Mouse (Mus musculus) testis, postnatal 14 days (tissue): ENCODE results near the gene Fam19a2.

ENCODE experiments used
- DNase-seq: peaks from one replicate; pipeline ENCODE4 v3.0.0; 2021; ENCODE audit warnings: low spot score

Fam19a2 gene

DNA sequence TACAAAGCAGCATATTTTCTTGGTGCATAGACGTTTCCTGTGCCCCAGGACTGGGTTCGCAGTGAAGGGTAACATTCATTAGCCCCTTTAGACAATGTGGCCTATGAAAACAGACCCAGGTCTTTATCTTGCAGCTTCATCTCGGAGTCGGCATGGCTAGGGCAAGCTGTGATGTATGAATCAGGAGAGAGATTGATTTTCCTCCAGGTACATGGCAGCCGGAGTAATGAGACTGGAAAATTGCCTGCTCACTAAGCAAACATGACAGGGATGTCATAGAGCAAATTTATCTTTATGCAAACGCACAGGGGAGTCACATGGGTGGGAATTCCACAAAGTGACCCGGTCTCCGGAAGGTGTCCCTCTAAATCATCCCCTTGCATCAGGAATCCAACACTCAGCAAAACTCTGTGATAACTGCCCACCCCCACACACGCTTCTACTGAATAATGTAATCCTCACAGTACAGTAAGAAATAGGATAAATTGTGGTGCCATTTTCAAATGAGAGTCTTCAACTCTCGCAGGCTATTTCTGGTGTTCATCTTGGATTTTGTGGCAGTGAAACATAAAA lies 306.9 kb downstream of the Fam19a2 start:
- no peak for DNase-seq

DNA sequence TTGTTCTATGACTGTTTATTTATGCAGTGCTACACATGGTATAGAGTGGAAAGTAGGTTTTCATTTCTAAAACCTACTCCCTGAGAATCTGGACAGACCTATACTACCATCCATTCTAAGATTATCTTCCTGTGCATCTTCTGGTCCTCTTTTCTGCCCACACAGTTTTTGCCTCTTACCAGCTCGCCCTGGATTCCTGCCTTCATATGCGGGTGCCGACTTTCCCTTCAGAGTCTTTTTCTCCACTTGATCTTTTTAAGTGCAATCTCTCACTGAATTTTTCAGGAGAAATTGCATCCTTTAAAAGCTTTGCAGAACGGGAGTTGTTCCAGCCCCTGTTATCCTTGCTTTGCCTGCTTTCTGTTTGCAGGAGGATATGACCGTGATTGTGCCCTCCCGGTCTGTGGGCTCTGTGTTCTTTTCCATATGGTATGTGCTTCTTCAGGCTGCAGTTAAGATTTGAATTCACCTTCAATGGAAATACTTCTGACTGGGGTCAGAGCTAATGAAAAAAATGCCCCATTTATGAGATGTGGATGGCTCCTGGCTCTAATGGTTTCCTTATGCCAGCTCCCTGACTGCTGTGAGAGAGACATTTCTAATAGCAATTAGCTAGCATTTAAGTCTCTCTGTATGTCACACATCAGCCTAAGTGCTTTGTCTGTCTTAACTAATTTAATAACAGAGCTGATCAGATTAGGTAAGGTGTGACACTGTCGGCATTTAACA lies 308.7 kb downstream of the Fam19a2 start:
- no peak for DNase-seq

DNA sequence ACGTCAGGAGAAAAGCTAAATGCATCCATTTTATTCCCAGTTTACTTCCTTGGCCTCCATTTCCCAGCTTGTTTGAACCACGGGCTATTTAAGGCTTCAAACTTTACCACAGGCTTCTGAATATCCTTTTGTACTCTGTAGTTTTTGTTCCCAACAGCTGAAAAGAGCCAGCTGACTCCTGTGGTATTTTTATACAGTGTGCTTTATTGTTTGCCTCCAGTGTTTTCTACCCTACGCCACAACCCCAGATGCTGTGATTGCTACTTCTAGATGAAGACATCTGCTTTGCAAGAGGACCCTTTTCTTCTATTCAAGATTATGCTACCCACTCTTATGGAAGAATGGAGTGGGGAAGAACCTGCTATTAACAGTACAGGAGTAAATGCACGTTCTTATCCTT lies 314.0 kb downstream of the Fam19a2 start:
- no peak for DNase-seq

DNA sequence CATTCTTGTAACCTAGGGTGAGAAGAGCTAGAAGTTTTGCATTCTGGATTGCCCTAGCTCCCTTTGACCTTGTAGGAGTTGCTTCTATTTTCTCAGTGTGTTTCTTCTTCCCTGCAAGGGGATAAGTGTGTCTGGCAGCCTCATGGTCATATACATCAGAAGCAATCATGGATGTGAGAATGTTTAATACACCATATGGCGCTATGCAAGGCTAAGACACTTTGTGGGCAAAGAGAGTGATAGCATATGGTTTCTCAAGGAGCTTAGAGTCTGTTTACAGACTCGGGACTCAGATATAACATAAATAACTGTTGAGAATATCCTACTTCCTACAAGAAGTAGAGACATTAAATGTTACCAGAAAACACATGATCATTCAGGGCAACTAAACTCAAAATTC lies 315.2 kb downstream of the Fam19a2 start:
- no peak for DNase-seq

DNA sequence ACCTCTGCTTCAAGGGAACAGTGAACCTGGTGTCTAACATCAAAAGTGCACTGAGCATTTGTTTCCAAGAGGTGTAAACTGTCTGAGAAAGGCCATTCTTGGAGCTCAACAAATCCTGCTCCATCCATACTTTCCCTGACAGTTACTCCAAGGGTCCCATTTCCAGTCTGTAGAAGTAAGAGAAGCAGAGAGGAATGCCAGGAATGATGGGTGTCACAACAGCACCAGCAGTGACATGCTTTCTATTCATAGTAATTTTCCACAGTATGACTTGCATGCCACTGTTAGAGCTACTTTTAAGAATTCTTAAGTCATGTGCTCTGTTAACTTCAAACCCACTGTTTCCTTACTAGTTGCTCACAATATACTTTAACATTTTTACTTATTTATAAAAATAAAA lies 331.2 kb downstream of the Fam19a2 start:
- no peak for DNase-seq

DNA sequence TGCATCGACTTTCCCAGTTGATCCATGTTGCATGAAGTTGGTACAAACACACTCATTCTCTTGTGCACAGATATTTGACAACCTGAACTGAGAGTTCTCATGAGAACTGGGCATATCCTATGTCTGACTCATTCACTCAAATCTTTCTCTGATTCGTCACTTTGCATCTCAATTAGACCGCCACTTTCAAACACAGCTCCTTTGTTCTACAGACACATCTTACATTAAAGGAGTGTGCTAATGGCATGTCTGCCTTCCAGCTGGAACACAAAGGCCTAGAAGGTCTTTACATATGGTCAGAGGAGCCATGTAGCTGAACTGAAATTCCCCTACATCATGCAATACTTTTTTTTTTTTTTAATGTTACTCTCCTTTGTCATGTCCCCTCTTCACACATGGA lies 333.3 kb downstream of the Fam19a2 start:
- no peak for DNase-seq

DNA sequence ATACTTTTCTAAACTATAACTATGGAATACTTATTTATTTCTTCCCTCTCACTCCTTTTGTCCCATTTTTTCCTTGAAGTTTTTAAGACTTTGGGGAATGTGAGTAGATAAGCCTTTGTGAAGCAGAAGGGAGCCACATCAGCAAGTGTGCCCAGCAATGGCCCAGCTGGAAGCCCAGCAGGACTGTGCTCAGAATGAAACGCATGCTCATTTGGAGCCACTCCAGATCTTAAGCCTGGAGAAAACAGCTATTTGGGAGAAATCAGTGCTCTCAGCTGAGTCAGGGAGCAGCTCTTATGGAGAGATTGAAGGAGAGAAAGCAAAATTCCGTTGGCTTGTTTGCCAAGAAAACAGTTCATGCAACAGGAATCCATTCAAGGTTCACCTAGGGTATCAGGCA lies 341.9 kb downstream of the Fam19a2 start:
- DNase-seq, result no peak

DNA sequence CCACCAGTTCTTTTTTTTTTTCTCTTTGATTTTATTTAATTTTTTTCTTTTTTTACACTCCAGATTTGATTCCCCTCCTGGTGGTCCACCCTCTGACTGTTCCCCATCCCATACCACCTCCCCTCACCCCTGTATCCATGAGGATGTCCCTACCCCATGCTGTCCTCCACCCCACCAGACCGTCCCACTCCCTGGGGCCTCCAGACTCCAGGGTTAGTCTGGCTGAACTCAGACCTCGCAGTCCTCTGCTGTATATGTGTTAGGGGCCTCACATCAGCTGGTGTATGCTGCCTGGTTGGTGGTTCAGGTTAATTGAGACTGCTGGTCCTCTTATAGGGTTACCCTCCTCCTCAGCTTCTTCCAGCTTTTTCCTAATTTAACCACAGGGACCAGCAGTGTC lies 362.9 kb downstream of the Fam19a2 start:
- no peak for DNase-seq

DNA sequence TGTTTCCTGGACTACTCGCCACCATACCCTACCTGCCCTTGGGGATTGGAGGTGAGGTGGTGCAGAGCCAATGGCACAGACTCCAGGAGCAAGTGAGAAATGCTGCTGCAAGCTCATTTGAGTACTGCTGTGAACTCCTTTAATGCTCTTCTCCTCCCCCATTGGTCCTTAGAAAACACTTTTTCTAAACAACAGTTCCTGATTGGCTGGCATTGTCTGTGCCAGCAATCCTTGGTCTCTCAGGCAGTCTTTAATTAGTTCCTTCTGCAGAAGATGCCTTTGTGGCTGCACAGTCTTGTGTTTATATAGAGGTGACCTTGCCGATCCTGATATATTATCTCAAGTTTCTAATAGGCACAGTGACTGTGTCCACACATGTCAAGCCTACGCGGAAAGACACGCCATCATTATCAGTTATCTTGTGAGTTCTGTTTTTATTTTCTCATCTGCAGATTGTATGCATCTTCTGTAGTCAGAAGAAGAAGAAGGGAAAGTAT lies 365.5 kb downstream of the Fam19a2 start:
- no peak for DNase-seq

DNA sequence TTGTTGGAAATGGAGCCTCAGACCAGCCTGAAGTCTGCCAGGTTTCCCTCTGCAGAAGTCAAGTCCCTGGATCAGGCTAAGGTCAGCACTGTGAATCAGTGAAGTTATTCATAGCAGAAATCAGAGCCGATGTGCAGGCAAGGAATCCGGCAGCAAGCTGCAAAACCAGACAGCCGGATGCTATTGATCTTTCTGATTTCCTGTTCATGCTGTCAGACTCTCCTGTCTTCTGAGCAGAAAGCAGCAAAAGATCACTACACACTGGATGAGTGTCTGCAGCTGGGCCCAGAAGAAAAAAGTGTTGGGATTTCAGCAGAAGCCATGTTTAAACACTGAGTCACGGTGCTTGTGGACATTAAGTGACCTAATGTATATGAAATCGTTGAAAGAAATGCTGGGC lies 368.2 kb downstream of the Fam19a2 start:
- no peak for DNase-seq

DNA sequence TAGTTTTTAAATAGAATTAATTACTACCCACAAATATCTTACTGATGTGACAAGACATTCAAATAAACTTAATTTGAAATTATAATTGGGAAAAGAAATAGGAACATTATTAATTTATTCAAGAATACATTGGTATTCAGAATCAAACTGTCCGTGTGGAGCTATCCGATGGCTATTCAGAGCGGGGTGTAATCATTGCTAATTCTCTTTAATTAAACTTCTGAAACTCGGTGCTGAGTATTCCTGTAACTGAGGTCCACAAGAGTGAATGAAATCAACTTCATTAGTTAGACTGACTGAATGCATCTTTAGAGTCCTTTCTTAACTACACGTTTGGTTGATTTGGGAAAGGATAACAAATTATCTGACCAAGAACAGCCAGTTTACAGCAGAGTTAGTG lies 372.9 kb downstream of the Fam19a2 start:
- no peak for DNase-seq

DNA sequence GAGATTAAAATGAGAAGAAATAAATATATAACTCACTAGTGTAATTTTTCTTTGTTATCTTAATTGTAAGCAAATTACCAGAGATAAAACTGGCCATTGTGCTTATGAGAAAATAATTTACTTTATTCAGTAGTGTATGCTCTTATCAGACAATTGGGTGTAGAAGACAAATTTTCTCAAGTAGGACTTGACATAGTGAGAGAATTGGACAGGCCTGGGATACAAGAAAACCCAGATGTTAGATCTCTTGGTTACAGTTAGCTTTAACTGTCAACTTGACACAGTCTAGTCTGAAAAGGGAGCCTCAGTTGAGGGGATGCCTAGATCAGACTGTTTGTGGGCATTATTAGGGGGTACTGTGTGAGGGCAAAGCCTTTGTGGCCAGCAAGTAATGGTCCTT lies 373.7 kb downstream of the Fam19a2 start:
- no peak for DNase-seq

DNA sequence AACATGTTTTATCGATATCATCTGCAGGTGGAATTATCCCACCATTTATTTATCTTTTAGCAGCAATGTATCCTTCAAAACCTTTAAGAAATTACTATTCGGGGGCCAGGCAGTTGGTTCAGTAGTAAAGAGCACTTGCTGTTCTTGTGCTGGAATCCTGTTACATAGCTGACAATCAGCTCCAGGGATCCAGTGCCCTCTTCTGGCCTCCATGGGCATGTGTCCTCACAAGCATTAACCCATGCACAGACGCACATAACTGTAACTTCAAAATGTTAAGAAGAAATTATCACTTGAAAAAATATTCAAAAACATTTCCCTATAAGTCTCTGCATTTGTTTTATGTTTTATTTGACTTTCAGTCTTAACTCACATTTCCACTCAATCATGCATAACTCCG lies 381.8 kb downstream of the Fam19a2 start:
- DNase-seq, result no peak

DNA sequence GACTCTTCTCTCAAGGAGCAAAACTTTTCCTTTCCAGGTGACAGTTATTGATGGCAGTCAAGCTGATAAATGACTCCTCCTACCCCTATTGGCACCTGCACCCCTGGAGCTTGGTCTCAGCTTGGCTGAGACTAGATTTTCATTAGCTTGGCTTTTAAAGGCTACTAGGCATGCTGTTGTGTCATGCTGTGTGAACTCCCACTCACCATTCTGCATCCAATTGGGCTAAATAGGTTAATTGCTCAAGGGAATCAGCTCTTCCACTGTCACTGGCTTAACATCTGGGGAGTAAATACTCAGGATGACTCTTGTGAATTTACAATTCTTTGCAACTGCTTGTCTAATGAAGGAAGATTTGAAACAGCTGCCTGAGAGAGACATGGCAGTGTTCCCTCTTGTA lies 407.4 kb downstream of the Fam19a2 start:
- no peak for DNase-seq

DNA sequence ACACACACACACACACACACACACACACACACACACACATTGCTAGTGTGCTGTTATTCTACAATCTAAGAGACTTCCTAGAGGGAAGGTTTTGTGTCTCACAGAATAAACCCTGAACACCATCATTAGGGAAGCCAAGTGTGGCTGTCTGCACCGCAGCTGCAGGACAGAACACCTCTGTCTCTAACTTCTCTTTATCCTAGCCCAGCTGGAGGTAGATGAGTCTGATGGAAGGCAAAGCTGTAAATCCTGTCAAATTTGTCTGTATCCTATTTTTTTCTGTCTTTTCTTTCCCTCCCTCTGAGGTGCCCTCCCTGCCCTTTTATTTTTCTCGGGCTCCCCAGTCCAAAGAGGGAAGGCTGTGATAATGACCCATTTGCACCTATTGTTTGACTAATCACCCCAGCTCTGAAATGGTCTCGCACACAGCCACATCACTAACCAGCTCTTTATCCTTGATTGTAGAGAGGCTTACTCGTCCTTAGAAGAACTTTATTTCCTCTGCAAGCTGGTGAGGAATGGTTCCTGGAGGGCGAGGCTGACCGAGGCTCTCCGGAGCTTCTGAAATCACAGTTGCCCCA lies 414.6 kb downstream of the Fam19a2 start:
- DNase-seq, result no peak

DNA sequence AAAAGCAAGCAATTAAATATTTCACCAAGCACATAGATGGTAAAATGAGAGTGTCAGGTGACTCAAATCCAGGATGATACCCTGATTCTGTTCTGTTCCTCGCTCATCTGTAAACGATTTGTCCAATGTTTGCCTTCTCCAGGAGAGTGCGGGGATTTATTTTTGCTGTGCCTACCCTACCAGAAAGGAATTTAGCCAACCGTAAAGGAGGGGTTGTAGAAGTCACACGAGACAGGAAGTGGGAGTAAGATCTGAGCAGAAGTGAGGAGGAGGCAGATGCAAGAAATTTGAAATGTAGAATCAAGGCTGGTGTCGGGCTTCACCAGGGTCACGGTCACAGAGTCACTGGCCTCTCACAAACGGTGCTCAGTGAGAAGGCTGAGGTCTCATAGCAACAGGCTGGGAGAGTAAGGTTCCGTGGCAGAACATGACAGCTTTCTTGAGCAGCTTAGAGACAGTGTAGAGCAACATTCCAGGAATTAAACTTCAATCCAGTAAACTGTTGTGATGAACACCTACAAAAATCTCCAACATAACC lies 419.0 kb downstream of the Fam19a2 start:
- DNase-seq, result no peak

DNA sequence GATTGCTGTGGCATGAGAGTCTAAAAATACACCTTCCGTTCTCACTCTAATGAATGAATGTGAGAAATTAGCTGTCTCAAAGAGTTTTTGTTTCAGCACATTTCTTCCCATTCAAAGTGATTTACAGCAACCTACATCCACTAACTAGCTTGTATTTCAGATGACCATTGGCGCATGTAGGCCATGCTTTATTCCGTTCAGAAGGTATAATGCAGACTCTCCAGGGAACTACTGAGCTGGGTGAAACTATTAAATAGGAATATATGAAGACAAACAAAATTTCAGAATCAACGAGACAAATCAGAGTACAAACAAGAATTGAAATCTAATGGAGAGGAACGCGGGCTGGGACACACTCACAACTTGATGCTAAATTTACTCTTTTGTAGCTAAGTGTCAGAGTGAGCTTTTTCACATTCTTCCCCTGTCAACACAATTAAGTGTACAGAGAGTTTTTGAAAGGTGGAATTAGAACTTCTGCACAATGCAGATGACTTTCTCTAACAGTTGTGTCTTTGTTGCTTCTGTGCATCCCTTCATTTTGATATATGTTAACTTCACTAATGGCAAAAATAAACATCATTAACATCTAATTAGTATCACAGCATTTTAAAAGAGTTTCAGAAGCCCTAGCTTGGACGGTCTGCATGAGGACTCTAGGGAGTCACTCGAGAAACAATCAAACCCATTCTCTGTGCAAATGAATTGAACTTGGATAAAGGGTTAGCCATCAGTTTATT lies 428.6 kb downstream of the Fam19a2 start:
- DNase-seq, result no peak

DNA sequence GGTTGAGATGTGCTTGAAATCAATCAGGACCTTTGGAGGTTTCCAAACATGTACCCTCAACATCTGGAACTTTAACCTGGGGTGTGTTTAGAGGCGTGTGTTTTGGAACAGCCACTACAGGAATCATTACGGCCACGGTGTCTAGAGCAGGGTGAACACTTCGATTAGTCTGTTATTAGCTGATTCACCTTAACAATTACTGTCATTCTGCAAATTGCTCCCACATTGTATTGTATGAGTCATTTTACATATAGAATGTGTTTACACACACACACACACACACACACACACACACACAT lies 429.1 kb downstream of the Fam19a2 start:
- DNase-seq, result no peak

DNA sequence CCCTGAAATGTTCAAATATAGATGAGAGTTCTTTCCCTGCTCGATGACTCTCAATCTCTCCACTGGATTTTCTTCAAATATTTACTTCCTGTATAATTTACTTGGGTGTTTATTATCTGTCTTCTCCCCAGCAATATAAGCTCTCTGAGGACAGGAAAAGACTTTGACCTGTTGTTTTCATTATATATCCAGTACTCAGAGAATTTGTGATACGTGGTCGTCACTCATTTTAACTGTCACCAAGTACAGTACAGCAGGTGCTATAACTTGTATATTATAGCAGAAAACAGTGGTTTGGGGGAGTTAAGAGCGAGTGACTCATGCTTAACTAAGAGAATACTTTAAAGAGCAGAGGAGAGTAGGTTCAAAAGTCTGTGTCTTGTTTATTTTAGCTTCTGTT lies 438.8 kb downstream of the Fam19a2 start:
- DNase-seq, result no peak

DNA sequence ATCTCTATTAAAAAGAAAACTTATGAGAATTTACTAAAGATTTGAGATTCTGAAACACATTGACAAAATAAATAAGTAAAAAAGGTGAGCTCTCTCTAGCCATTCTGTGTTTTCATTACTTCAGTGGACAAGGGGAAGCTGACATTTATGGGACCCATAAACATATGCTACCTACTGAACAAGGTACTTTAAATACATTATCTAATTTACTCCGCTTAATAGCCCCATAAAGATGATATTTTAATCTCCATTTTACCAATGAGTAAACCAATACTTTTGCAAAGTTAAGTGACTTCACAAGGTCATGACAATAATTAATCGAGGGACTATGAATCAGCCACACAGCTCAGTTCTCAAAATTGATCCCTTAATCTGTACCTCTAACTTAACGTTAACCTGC lies 443.2 kb downstream of the Fam19a2 start:
- DNase-seq, result no peak

DNA sequence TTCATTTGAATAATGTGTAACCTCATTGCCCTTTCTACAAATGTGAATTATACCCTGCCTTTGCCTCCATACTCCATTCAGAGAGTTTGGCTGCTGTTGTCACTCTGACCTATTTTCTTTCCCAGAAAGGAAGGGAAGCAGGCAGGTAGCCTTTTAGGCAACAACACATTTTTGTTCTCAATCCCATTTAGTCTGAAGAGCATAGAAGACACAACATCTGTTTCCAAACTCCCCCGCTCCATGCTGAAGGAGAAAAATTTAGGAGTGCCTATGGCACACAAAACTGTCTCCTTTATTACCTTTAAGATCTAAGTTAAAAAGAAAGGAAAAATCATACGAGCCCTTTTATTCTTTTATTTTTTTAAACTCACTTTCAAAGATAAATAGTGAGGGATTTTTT lies 446.9 kb downstream of the Fam19a2 start:
- DNase-seq, result no peak

DNA sequence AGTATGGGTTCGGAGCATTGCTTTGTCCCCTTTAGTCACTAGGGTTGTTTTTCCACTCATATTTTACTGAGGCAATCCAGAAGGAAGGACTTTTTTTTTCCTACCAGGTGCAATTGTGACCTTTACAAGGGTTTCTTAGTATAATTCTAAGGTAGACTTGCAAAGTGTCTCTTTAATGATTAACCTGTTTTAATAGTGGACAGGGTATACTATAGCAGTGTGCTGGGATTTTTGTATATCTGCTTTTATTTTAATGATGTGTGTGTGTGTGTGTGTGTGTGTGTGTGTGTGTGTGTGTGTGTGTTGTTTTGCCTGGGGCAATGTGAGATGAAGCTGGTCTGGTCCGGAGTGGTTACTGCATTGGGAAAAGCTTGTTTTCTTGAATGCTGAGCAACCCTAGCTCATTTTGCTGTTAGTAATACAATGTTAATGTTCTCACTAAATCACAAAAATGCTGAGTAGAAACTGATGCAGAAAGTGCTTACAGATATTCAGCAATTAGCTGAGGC lies 458.2 kb downstream of the Fam19a2 start:
- DNase-seq, result no peak

DNA sequence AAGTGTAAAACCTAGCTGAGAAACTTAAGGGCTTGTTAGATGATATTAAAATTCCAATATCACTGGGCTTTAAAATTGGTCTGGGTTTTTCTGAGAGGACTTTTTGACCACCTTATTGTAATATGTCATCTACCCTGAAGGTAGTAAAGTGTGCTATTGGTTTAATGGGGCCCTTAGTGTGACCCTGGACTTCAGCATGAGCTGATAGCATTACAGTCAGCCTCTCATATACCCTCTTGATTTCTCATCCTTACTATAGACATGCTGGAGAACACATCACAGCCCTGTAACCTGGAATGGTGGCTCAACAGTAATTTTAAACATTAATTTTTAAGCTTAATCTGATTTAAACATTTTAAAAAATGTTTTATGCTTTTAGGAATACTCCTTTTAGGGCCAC lies 459.8 kb downstream of the Fam19a2 start:
- DNase-seq, result no peak
